Mouse (Mus musculus): Measurements from ENCODE around the gene Tff1.
A peak's percentile ranks its signal among the peaks of the same experiment; 100 is the strongest.

The Tff1 gene

GRCm38 (mm10) chr17:31165127-31165526 lies at the start of gene Tff1:
Gene Tff1, minus strand, starts transcription at chr17:31165277.
- DNase-seq: no peak

GRCm38 (mm10) chr17:31211881-31212280 lies 46.8 kb upstream of the Tff1 start:
- no peak for DNase-seq

GRCm38 (mm10) chr17:31210299-31210698 lies 45.2 kb upstream of the Tff1 start:
- no peak for DNase-seq

GRCm38 (mm10) chr17:31209376-31209930 lies 44.4 kb upstream of the Tff1 start:
- DNase-seq: no peak

GRCm38 (mm10) chr17:31208654-31209053 lies 43.6 kb upstream of the Tff1 start:
- DNase-seq: no peak

GRCm38 (mm10) chr17:31207771-31208334 lies 42.8 kb upstream of the Tff1 start, which contains the start of gene Ubash3a:
Gene Ubash3a, plus strand, starts transcription at chr17:31207873.
- no peak for DNase-seq

GRCm38 (mm10) chr17:31198877-31199276 lies 33.8 kb upstream of the Tff1 start, which contains the start of gene Tmprss3:
Gene Tmprss3, minus strand, starts transcription at chr17:31198977.
- no peak for DNase-seq

GRCm38 (mm10) chr17:31196283-31196682 lies 31.2 kb upstream of the Tff1 start:
- DNase-seq: no peak

GRCm38 (mm10) chr17:31195207-31195606 lies 30.1 kb upstream of the Tff1 start:
- DNase-seq: no peak

GRCm38 (mm10) chr17:31193360-31193759 lies 28.3 kb upstream of the Tff1 start:
- no peak for DNase-seq

- DNase-seq: no peak
These were observed 27.6 kb upstream of the Tff1 start for GRCm38 (mm10) chr17:31192663-31193062.

- no peak for DNase-seq
These were observed 26.7 kb upstream of the Tff1 start for GRCm38 (mm10) chr17:31191825-31192224.

GRCm38 (mm10) chr17:31187370-31187769 lies 22.3 kb upstream of the Tff1 start:
- DNase-seq: peak; percentile 83

GRCm38 (mm10) chr17:31184269-31184990 lies 19.4 kb upstream of the Tff1 start:
- DNase-seq: no peak

GRCm38 (mm10) chr17:31183180-31183974 lies 18.3 kb upstream of the Tff1 start:
- DNase-seq: peak; percentile 45

GRCm38 (mm10) chr17:31181490-31181889 lies 16.4 kb upstream of the Tff1 start:
- no peak for DNase-seq

- no peak for DNase-seq
These were observed 11.2 kb upstream of the Tff1 start for GRCm38 (mm10) chr17:31176321-31176720.

GRCm38 (mm10) chr17:31169796-31170195 lies 4.7 kb upstream of the Tff1 start:
- no peak for DNase-seq

GRCm38 (mm10) chr17:31163821-31164220 lies 1.3 kb downstream of the Tff1 start:
- DNase-seq: no peak

- DNase-seq: no peak
These were observed 2.5 kb downstream of the Tff1 start for GRCm38 (mm10) chr17:31162607-31163006.

GRCm38 (mm10) chr17:31160291-31160690 lies 4.8 kb downstream of the Tff1 start:
- no peak for DNase-seq

GRCm38 (mm10) chr17:31157921-31158320 lies 7.2 kb downstream of the Tff1 start:
- DNase-seq: no peak

- no peak for DNase-seq
These were observed 11.3 kb downstream of the Tff1 start for GRCm38 (mm10) chr17:31153785-31154184.
